Mouse (Mus musculus): Measurements from ENCODE around the gene Dclk2.

Dclk2 gene

DNA sequence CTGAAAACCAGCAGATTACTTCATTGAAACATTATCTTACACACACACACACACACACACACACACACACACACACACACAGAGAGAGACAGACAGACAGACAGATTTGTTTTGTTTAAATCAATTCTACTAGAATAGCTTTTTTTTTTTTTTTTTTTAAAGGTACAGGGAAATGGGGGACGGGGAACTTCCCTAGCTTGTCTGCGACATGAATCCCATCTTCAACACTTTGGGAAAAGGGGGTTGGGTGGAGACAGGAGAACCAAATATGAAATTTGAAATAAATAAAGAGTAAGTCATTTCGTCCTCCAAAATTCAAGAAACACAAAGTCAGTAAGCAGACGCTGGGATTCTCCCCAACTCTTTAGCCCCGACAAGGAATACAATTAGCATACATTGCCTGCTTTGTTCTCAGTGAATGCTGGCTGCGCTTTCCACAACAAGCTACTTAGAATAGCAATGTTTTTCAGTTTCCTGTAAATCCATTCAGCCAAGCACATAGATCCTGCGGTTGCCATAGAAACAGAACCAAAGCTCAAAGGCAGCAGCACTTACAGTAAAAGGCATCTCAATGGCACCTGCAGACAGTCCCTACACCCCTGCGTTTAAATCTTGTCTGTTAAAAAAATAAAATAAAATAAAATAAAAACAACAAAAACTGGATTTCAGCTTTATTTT is 75.7 kb downstream of the Dclk2 start:
- DNase-seq (ENCODE audit: low spot score) = peak; percentile 35

DNA sequence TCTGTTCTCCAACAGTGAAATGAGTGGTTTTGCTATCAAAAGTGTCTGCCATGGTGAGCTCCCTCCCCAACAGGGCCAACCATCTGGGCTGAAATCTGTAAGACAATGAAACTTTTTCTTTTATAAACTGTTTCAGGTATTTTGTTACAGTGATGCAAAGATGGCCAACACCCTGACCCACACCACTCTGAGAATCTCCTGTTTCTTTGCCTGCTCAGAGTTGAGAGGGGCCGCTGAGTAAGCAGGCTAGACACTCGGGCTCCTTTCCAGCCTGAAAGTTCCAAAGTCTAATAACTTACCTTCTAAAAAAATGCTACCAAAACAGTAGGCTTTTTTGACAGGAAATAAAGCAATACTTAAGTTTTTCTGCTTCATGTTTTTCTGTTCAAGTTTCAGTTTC is 78.2 kb downstream of the Dclk2 start:
- DNase-seq (ENCODE audit: low spot score) = no peak

DNA sequence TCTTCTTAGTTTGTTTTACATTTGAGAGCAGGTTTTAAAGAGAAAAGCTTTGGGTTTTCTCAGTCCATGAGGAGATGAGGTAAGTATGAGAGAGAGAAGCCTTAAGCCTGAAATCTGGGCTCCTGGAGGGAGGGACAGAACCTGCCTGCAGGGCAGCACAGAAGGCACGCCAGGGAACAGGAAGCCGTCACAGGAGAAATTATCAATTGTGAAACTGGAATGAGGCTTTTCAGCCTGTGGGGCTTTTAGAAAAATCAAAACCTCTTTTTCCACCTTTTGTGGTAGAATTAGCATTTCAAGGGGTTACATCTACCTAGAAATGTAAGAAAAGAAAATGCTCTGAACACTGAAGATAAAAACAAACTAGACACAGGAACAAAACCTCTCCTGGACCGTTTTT is 81.0 kb downstream of the Dclk2 start:
- no peak for DNase-seq (ENCODE audit: low spot score)

DNA sequence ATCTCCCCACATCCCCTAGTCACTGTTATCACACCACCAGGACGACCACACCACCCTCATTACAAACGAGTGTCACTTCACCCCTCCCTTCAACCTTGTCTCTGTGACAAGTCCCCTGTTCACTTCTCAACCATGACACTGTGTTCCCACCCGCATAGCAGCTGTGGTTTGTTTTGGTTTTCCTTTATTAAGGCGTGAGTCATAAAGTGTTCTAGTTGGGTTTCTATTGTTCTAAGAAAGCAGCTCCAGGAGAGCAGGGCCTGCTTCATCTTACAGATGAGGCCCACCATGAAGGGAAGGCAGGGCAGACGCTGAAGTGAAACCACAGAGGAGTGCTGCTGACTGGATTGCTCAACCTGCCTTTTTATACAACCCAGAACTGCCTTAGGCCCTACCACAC is 83.3 kb downstream of the Dclk2 start:
- peak; percentile 7 for DNase-seq (ENCODE audit: low spot score)

DNA sequence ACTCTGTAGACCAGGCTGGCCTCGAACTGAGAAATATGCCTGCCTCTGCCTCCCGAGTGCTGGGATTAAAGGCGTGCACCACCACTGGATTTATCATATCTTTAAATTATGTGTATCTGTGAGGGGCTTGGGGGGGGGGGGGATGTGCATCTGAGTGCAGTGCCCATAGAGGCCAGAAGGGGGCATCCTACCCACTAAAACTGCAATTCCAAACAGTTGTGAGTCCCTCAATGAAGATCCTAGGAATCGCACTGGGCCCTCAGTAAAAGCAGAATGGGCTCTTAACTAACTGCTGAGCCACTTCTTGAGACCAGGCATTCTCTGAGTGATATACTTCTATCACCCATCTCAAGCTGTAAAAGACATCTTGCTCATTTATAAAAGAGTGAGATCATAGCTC is 85.5 kb downstream of the Dclk2 start:
- DNase-seq (ENCODE audit: low spot score) = no peak

DNA sequence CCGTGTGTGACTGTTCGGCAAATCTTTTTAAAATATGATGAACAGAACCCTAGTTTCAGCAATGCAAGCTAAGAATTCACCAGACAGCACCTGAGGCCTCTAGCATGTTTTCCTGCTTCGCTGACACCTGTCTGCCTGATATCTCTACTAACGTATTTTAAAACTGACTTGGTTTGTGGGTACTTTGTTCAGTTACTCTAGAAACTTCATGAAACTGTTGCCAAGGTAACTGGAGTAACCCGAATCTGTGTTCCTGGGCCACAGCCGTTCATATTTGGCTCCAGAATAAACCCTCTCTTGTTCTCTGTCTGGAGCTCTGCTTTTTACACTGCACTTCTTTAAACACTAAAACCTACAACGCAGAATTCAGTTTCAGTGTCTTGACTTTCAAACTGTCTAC is 86.3 kb downstream of the Dclk2 start:
- DNase-seq (ENCODE audit: low spot score) = no peak

DNA sequence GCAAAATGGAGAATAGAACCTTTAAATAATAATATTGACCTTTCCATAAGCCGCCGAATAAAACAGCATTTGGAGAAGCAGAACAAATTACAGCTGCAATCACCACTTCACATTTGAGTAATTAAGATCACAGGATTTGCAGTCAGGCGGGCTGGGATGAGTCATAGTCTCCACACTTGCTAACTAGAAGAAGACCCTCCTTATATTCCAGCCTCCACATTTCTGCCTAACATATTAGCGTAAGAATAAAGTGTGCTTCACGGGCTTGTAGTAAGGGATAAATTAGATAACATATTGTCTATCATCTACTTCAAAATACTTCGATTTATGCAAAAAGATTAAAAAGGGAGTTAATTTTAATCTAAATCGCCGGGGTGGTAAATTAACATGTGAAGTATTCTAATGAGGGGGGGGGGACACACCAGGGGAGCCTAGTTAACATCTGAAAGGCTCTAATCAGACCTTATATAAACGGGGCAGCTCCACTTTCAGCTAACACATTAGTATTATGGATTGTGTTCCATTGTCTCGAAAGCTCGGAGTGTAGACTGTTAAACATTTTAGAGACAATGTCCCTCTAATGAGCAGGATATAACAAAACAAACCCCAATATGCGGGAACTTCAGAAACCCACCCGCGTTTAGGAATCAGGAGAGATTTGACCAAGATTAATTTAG is 87.9 kb downstream of the Dclk2 start:
- no peak for DNase-seq (ENCODE audit: low spot score)

DNA sequence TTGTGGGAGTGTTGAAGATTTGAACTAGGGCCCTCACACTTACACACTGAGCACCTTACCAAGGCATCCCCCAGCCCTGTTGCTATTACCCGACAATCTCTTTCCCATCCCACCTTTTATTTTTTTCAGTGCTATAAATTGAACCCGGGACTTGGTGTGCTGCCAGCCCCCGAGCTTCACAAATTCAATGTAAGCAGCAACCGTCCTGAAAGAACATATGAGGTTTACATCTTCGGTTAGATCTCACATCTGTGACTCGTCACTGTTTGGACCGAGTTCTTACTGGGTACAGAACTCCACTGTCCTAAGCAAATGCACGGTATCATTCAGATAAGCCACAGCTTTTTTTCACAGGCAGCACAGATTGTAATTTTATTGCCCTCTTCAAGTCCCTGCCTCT is 88.5 kb downstream of the Dclk2 start:
- no peak for DNase-seq (ENCODE audit: low spot score)

DNA sequence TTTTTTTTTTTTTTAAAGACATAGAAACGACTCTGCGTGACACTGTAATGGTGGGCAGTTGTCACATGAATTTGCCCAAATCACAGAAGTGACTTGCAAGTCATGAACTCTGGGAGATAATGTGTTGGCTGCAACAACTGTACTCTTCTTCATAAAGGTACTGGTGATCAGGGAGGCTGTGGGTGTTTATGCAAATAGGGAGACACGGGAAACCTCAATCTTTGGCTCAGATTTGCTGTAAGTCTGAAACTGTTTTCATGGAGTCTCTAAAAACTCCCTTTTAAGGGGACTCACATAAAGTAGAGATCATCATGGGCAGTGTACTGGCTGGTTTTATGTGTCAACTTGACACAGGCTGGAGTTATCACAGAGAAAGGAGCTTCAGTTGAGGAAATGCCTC is 93.1 kb downstream of the Dclk2 start:
- DNase-seq (ENCODE audit: low spot score) = no peak

DNA sequence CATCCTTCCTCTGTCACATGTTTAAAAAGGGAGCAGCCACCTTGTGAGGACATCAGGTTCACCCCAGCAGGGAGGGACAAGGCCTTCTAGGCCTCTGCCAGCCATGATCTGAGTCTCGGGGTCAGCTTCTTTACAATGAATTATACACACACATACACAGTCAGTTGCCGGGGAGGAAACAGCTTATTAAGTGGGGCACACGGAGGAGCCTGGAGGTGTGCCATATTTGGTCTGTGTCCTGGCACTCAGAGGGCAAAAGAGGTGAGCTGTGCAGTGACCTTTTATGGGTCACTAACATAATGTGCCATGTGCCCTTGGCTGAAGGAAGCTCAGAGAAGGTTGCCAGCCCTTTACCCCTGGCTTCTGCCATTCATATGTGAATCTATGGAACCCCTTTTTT is 99.3 kb downstream of the Dclk2 start:
- DNase-seq (ENCODE audit: low spot score) = no peak

DNA sequence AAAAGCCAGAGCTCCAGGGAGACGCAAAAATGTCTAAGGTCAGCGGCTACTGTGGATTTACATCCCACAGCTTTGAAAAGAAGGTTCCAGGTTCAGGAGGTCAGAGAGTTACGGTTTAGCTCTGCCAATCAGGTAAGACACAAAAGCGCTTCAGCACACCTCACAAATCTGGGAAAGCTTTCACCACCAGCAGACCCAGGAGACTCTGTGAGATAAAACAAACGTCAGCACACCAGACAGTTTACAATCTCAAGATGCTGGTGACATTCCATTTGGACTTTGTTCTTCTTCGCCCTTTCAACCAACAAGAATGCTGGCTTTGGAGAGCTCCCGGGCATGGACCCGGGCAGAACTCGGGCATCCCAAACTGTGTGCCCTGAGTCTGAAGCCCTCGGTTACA is 100.3 kb downstream of the Dclk2 start:
- DNase-seq (ENCODE audit: low spot score) = no peak

DNA sequence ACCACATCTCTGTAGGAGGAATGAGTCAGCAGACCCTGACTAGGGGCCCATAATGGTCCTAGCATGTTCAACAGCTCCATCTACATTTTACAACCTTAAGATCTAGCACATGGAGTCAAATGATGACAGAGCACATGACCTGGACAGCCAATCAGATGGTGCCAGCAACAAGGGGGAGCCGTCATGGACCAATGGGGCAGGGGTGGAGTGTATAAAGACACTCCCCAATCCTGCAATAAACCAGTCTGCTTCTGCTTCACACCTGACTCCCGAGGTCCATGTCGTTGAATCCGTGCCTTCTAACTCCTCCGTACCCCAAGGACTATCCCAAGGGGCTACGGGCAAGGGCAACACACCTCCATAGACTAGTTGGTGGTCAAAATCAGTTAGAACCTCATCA is 101.3 kb downstream of the Dclk2 start:
- DNase-seq (ENCODE audit: low spot score) = no peak

DNA sequence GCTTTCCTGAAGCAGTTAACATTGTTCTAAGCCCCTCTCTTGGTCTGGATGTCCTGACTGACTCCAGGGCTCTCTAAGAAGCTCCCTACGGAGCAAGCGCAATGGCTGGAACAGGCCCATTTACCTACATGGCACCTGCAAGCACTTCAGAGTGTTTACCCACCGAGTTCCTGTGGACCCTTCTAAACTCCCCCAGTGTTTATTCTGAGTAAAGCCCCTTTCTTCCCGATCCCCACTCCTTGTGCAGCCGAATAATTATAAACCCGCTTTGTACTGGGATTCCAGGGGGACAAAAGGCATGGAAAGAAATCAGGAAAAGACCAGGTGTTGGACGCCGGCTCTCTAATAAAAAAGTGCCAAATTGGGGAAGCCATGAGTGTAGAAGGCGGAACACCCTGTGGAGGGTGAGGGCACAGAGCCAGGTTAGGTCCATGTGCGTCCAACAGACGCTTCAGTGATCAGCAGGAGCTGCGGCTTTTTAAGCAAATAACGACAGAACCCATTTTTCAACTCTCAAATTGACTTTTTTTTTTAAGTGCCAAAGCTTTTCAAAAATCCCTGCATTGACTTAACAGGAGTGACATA is 102.6 kb downstream of the Dclk2 start:
- DNase-seq (ENCODE audit: low spot score) = no peak

DNA sequence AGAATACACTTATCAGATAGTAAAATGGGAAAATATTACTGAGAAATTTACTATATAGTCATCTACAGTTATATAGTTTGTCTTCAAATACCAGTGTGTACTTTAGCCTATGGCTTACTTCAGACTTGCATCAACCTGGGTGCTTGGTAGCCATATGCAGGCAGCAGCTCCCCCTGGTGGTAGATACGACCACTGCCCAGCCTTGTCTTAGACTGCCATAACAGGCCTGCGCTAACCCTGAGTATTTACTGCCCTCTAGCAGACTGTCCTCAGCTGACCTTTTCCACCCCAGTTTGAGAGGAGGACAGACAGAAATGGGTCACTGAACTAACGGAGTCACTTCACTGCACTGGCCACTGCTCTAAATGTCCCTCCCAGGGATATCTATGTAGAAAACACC is 108.0 kb downstream of the Dclk2 start:
- peak; percentile 65 for DNase-seq (ENCODE audit: low spot score)

DNA sequence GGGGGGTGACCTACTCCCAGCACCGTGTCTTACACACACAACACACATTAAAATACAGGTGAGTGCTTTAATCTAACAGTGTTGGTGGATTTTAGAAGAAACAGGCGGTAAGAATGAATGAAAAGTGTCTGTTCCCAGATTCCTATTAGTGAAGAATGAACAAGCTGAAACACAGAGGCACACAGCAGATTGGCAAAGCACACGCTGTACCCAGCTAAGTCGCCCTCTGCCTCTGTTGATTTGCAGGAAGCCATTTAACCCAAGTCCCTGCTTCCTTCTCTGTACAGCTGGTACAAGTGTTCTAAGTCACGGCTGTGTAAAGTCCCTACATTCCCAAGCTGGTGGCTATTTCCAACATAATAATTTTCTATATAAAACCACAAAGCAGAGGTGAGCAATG is 109.7 kb downstream of the Dclk2 start:
- DNase-seq (ENCODE audit: low spot score) = no peak

DNA sequence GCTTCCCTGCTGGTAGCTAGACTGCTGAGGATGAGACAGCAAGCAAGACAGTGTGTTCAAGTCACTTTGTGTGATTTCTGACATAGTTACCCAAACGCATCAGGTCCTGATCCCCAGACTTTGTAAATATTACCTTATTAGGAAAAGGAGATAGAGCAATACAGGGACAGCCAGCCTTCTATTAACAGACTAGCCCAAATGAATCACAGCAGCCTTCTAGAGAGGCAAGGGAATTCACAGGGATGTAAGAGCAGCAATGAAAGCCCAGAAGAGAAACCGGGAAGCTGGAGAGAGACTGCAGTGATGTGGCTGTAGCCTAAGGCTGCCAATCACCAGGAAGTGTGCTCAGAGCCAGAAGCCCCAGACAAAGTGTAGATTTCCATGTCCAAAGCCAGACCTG is 111.0 kb downstream of the Dclk2 start:
- DNase-seq (ENCODE audit: low spot score) = no peak

DNA sequence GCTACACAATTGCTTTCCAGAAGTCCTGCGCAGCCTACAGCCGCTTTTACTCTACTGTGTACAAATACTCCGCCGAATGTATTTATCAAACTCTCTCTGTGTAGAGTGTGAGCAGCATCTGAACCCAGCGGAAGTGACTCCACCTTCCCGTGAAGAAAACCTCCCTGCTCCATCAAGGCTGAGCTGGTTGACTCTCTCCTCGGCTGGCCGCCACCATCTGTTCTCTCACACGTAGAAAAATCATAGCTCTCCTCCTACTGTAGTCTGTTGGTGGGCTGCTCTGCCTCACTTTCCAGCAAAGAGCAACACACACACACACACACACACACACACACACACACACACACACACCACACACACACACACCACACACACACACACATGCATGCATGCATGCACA is 111.5 kb downstream of the Dclk2 start:
- DNase-seq (ENCODE audit: low spot score) = no peak

DNA sequence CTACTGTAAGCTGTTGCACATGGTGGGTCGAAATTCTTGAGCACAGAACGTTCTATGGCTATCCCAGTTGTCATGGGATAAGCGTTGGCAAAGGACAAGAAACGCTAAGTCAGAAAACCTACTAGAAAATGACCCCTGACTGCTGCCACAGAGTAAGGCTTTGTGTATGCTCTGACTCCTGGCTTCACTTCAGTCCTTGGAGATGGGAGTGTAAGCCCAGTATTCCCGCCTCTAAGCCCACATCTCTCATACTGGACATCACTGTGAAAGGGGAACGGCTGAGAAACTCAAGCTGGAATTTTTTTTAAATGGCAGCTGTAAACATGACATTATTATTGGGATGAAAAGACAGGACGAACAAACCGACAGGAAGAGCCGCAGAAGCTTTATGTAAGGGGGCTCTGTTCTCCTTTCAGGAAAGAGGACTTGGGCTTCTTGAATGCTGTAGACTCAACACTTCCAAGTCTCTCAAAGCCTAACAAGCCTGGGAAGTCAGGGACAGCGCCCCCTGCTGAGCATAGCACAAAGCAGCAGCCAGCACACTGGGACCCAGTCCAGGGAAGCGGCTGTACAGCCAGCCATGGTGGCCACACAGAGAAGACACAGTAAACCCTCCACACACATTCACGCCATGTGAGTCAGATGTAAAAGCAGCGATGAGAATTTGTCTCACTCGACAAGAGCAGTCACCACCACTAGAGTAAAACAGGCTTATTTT is 112.7 kb downstream of the Dclk2 start:
- no peak for DNase-seq (ENCODE audit: low spot score)

DNA sequence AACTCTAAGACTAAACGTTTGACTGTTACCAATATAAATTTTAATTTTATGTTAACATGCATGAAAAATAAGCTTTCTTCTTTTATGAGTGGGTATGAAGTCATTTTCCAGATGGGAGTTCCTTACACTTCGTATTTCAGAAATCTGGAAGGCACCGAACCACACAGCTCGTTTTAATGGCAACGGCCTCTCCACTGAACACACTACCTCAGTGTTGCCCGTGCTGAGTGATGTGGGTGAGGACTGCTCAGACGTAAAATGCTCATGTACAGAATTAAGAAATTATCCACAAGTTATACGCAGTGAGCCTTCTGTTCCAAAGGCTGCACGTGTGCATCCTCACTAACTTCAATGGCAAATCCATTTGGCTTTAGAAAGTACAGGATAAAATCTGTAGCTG is 113.8 kb downstream of the Dclk2 start:
- DNase-seq (ENCODE audit: low spot score) = no peak

DNA sequence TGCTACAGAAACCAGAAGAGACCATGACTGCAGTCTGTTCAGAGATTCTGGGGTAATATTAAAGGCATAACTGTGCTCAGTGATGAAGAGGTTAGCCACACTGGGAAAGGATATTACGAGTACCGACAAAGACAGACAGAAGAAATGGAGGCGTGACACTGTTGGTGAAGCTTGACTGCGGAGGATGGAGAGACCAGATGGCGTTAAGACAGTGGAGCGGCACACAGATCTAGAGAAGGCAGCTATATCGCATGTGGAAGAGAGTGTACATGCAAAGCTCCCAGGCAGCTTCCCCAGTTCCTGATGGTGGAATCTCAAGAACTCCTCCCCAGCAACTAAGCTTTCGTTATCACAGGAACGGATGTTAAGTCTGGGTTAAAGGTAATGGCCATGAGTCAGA is 116.4 kb downstream of the Dclk2 start:
- no peak for DNase-seq (ENCODE audit: low spot score)

DNA sequence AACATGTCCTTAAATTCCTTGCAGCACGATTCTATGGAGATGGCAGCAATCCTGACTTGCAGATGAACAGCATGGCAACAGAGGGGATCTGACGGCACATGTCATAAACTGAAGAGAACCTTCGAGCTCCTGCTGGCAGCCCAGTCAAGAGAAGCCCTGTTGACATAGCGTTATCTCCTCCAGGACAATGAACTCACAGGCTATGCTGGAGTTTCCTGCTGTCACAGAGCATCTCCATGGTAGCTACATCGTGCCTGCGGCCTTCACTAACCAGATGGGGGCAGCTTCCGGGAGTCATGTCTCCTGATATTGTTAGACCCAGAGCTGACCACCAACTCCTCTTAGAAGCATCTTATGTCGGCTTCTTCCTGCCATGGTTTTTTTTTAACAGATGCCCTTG is 117.8 kb downstream of the Dclk2 start:
- no peak for DNase-seq (ENCODE audit: low spot score)

DNA sequence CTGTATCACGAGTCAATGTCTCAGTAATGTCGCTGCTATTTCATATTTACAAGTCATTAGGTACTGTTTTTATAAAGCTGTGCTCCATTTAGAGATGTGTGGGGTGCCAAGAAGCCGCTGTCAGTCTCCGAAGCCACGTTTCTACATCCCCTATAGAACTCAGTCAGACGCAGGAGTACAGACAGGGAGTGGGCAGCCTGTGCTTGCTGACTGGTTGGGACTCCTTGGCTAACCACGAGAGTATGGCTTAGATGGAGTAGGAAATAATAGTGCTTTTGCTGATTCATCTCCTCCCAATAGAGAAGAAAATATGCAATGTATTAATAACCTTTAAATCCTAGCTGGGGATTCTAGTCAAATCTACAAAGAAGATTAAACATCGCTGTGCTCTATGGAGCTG is 119.8 kb downstream of the Dclk2 start:
- no peak for DNase-seq (ENCODE audit: low spot score)

DNA sequence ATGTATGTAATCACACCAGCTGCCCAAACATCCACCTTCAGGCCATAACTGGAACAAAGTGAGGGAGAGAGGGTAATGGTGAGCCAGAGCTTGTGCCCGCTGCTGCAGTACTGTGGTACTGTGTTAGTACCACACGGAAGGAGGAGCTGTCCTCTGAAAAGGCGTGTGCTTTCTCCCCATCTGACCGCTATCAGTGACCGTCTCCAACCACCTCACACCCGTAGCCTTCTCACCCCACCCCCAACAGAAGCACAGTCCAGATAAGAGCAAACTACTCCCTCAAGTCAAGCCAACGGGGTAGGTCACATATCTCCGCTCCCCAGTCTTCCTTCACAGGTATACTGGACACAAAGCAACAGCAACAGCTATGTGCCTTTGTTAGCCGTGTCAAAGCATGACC is 121.6 kb downstream of the Dclk2 start:
- DNase-seq (ENCODE audit: low spot score) = no peak

Measured in T-cell, adult 2 months (primary cell).